Mouse (Mus musculus): ENCODE results near the gene Tmem151b.

GRCm38 (mm10) chr17:45578843-45579242 lies 29.4 kb upstream of the Tmem151b start:
- TF ChIP-seq HCFC1 (IDR thresholded peaks at IDR 0.05; ENCODE audit: borderline replicate concordance, insufficient read depth, low read length) (no peak), MAFK (IDR thresholded peaks at IDR 0.05; ENCODE audit: insufficient read depth, low read depth, low read length) (no peak)

Measured in ES-E14 (cell line).